Mouse (Mus musculus): ENCODE results near the gene Rnf217.

DNA sequence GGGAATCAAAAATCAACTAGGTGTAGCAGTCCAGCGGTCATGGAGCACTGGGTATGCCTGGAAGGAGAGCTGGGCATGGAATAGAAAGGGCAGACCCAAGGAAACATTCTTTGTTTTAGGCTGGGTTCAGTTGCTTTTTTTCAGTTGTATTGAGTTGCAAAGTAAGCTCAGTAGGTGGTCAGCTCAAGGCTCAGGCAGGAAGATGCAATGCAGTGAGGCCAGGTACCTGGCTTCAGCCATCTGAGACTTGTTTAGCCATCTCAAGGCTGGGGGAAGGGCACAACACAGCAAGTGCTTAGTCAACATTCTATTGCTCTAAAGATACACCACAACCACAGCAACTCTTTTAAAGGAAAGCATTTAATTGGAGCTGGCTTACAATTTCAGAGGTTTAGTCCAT, 152.2 kb downstream of the Rnf217 start:
- TF ChIP-seq POLR2A (IDR thresholded peaks at IDR 0.05; ENCODE audit: borderline replicate concordance, extremely low read depth, low read depth, low read length) (no peak), CTCF (IDR thresholded peaks at IDR 0.05; ENCODE audit: insufficient read depth, low read length) (no peak)
